Mouse (Mus musculus) hindbrain, embryonic 11.5 days (tissue): ENCODE results near the gene Sesn2. TPM values are rescaled to one million over a fixed set of nuclear protein-coding genes. Genes with fewer than 3 reads are reported as not detected.
A peak's percentile ranks its signal among the peaks of the same experiment; 100 is the strongest.

Source experiments
- ATAC-seq: fragments of 200-750 bp; cut with Nextera tagmentation; 2 replicates; pipeline ENCODE4 v1.8.0; 2017; ENCODE audit warnings: mild to moderate bottlenecking, moderate TSS enrichment, moderate library complexity; ENCODE audit not compliant: low FRiP score
- DNase-seq: peaks from one replicate; pipeline ENCODE4 v3.0.0-alpha.2; 2015; ENCODE audit warnings: low spot score
- H3K27ac ChIP-seq: fragments of 300-500 bp; sonication (generic); 2 replicates; pipeline ENCODE4 v1.5.1; 2014; ENCODE audit warnings: mild to moderate bottlenecking, low read depth, low read length
- H3K27me3 ChIP-seq: fragments of 300-500 bp; sonication (generic); 2 replicates; pipeline ENCODE4 v1.6.1; 2014; ENCODE audit warnings: mild to moderate bottlenecking, low read length, moderate library complexity, mixed read lengths; ENCODE audit not compliant: control insufficient read depth, insufficient read depth
- H3K36me3 ChIP-seq: fragments of 300-500 bp; sonication (generic); 2 replicates; pipeline ENCODE4 v1.6.1; 2014; ENCODE audit warnings: mild to moderate bottlenecking, low read length, moderate library complexity, mixed read lengths; ENCODE audit not compliant: control insufficient read depth, insufficient read depth
- H3K4me1 ChIP-seq: fragments of 300-500 bp; sonication (generic); replicated peaks from 2 replicates; pipeline ENCODE4 v1.6.1; 2014; ENCODE audit warnings: low read length, mixed read lengths; ENCODE audit not compliant: control insufficient read depth, insufficient read depth
- H3K4me2 ChIP-seq: fragments of 300-500 bp; sonication (generic); replicated peaks from 2 replicates; pipeline ENCODE4 v1.6.1; 2014; ENCODE audit warnings: mild to moderate bottlenecking, low read depth, low read length
- H3K4me3 ChIP-seq: fragments of 300-500 bp; sonication (generic); 2 replicates; pipeline ENCODE4 v1.5.1; 2014; ENCODE audit warnings: low read depth, low read length
- H3K9ac ChIP-seq: fragments of 300-500 bp; sonication (generic); 2 replicates; pipeline ENCODE4 v1.6.1; 2014; ENCODE audit warnings: low read depth, low read length
- H3K9me3 ChIP-seq: fragments of 300-500 bp; sonication (generic); 2 replicates; pipeline ENCODE4 v1.6.1; 2016; ENCODE audit warnings: low read length; ENCODE audit not compliant: control insufficient read depth
- WGBS: fragments of 180-500 bp; shearing (Covaris S2); extraction: QIAGEN DNeasy Blood & Tissue Kit; methylation state at CpG from one replicate; pipeline ENCODE4 v1.1.7; 2014; 5-methylcytosine and 5-hydroxymethylcytosine counted together
- polyA plus RNA-seq: library from polyadenylated mRNA; unstranded; fragments of >200 nt; fragmentation: Nextera tagmentation; extraction: Ambion mirVana; gene quantifications from 2 replicates; pipeline ENCODE4 v1.2.1, GENCODE M21; 2014

Gene Sesn2
- polyA plus RNA-seq, 1 experiment from 2014 or later: 7.4 TPM

DNA sequence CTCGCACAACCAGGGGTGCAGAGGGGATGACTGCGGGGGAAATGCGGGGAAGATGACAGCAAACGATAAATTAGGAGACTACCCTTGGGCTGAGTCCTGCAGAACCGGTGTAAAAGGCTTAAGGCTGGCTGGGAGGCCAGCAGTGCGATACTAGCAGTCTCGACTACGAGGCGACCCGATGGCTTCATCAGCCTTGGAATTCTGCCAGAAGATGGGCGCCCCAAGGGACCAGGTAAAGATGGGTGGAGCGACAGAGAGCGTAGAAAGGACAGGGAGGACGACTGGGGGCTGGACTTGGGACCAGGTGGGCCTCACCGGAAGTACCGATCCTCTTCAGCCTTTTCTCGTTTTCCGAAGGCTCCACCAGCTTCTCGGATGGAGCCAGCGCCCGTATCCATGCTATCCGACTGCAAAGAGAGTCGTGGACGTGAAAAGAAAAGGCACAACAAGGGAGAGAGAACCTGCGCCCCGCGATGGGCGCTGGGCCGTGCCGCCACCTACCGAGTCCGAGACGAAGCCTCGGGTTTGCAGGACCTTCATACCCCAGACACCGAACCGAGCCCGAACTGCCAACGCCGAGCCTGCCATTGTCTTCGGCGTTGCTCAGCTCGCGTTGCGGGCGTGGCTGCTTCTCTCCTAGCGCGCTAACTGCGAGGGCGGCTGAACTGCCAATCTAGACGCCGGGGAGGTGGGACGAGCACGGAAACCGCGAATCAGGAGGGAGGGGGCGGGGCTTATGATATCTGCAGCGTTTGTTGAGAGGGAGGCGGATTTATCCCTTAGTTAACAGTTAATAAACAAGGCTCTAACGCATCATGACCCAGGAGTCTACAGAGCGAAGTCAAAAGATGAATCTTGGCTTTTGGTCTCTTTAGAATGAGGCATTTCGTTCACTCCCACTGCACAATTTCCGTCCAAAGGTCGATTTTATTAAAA is 22.9 kb upstream of the Sesn2 start, which contains the start of gene Atpif1:
Gene Atpif1, minus strand, starts transcription at position 679 of the 936 bp plus-strand sequence.
- peak within 1 kb of the TSS; percentile 68 for H3K4me3 ChIP-seq
- peak within 1 kb of the TSS; percentile 93 for H3K9ac ChIP-seq
- peaks cover 7% of the 10 kb centered on the region for H3K36me3 ChIP-seq
- ATAC-seq (peak; percentile 88), DNase-seq (peak; percentile 95)
- H3K27me3 ChIP-seq: no peaks in the 10 kb centered on the region
- WGBS: under 1% methylated on average over 63 of the region's 63 CpGs
- H3K9me3 ChIP-seq: no peaks in the 10 kb centered on the region
- H3K27ac ChIP-seq: peak within 1 kb of the TSS; percentile 86
- peaks cover 3% of the 10 kb centered on the region; the same call in 1 of the 2 replicates for H3K4me1 ChIP-seq
- H3K4me2 ChIP-seq: peak within 1 kb of the TSS; percentile 77

- peaks cover 7% of the 10 kb centered on the region for H3K36me3 ChIP-seq
- H3K27ac ChIP-seq: peak overlapping the region; percentile 86; the same call in 1 of the 2 replicates
- peaks cover 3% of the 10 kb centered on the region; the same call in 1 of the 2 replicates for H3K4me1 ChIP-seq
- H3K4me3 ChIP-seq: peak overlapping the region; percentile 68
- no peaks in the 10 kb centered on the region for H3K27me3 ChIP-seq
- H3K4me2 ChIP-seq: peak overlapping the region; percentile 77
- DNase-seq (peak; percentile 32), ATAC-seq (no peak)
- peak overlapping the region; percentile 93 for H3K9ac ChIP-seq
- 48% methylated on average over 5 of the region's 5 CpGs for WGBS
- H3K9me3 ChIP-seq: no peaks in the 10 kb centered on the region
These were observed 22.2 kb upstream of the Sesn2 start for GRCm38 (mm10) chr4:132532496-132532895.

DNA sequence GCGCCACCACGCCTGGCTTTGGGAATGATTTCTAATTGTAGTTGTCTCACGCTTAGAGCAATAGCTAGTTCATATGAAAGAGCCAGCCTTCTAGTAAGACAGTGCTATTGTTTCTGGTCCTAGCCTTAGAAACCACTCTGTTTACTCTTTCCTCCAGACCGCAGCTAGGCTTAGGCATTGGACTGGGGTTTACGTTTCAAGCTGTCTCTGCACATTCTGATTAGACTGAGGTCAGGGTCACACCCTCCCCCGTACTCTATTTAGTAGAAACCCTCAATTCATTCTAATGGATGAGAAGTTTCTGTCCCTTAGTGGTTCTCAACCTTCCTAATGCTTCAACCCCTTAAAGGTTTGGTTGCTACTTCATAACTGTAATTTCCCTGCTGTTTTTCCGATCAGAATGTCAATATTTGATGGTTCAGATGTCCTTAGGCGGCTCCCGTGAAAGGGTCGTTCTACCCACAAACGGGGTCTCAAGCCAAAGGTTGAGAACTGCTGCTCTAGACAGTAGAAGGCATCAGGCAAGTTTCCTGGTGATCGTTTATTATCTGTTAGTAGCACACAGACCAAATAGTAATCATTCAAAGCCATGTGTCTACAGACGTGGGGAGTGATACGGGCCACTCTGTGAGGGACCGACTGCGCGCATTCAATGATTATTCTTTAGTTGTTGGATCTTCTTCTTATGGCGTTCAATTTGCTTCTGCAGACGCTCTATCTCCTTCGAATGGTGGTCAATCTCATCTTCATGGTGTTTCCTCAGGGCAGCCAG is 19.9 kb upstream of the Sesn2 start:
- Histone ChIP-seq H3K9ac (no peak overlapping the region), H3K9me3 (no peaks in the 10 kb centered on the region), H3K27ac (no peak overlapping the region; the same call in 1 of the 2 replicates), H3K4me2 (no peak overlapping the region), H3K36me3 (peaks cover 7% of the 10 kb centered on the region), H3K4me1 (no peaks in the 10 kb centered on the region), H3K27me3 (no peaks in the 10 kb centered on the region), H3K4me3 (no peak overlapping the region)
- no peak for ATAC-seq
- DNase-seq: no peak
- whole genome bisulfite sequencing: 94% methylated on average over 20 of the region's 20 CpGs

DNA sequence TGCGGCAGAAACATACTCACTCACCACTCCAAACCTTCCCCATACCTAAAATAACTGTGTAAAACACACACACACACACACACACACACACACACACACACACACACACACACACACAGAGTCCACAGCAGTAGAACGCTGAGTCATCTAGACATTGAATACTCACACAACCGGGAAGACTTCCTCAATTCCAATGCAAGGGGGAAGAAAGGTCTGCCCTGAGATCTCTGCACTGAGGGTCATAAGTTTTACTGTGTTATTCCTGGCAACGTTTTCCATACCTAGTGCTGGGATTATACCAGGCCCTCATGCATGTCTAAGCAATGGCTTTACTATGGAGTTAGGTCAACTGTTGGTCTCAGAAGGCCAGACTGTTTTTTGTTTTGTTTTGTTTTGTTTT is 19.0 kb upstream of the Sesn2 start:
- Histone ChIP-seq H3K9ac (no peak overlapping the region), H3K36me3 (peaks cover 7% of the 10 kb centered on the region), H3K4me2 (no peak overlapping the region), H3K4me1 (no peaks in the 10 kb centered on the region), H3K27me3 (no peaks in the 10 kb centered on the region), H3K9me3 (no peaks in the 10 kb centered on the region), H3K27ac (no peak overlapping the region), H3K4me3 (no peak overlapping the region)
- ATAC-seq (no peak), DNase-seq (no peak)
- WGBS: 88% methylated on average over 4 of the region's 4 CpGs

GRCm38 (mm10) chr4:132527917-132528522 is 17.7 kb upstream of the Sesn2 start:
- H3K9me3 ChIP-seq: no peaks in the 10 kb centered on the region
- 92% methylated on average over 8 of the region's 8 CpGs for WGBS
- no peaks in the 10 kb centered on the region for H3K27me3 ChIP-seq
- H3K4me1 ChIP-seq: no peaks in the 10 kb centered on the region
- no peak overlapping the region for H3K9ac ChIP-seq
- no peak for ATAC-seq
- no peak for DNase-seq
- no peak overlapping the region for H3K27ac ChIP-seq
- peaks cover 7% of the 10 kb centered on the region for H3K36me3 ChIP-seq
- H3K4me3 ChIP-seq: no peak overlapping the region
- no peak overlapping the region for H3K4me2 ChIP-seq

DNA sequence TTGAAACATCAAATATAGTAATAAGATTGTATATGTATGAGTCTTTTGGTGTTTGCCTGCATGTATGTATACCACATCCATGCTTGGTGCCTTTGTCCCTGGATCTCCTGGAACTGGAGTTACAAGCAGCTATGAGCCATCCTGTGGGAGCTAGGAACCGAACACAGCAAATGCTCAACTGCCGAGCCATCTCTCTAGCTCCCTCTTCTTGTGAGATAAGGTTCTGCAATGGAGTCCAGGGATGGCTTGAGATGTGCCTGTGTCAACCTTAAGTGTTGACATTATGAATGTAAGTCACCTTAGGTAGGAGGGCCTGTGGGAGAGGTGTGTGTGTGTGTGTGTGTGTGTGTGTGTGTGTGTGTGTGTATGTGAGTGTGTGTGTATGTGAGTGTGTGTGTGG is 16.4 kb upstream of the Sesn2 start:
- ATAC-seq: no peak

DNA sequence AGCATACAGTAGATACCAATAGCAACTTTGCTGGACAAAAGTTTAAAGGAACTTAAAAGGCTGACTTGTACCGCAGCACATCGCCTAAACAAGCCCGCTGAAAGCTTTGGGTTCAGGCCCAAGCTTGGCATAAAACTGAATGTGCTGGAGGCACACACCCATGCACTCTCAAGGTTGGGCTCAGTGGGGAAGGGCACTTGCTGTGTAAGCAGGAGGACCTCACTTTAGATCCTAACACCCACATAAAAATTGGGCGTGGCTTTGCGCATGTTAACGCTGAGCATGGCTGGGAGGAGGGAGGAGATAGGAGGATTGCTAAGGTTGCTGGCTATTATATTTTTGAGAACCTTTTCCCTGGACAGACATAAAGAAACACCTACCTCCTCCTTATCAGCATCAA is 14.5 kb upstream of the Sesn2 start:
- Histone ChIP-seq H3K27me3 (no peaks in the 10 kb centered on the region), H3K4me2 (no peak overlapping the region), H3K27ac (no peak overlapping the region), H3K4me1 (no peaks in the 10 kb centered on the region), H3K36me3 (no peaks in the 10 kb centered on the region), H3K9me3 (no peaks in the 10 kb centered on the region), H3K4me3 (no peak overlapping the region), H3K9ac (no peak overlapping the region)
- DNase-seq: no peak
- ATAC-seq: no peak
- 52% methylated on average over 6 of the region's 6 CpGs for WGBS

More for the DNA sequence above, 16.4 kb upstream of the Sesn2 start:
- Histone ChIP-seq H3K9me3 (no peaks in the 10 kb centered on the region), H3K36me3 (peaks cover 7% of the 10 kb centered on the region), H3K4me2 (no peak overlapping the region), H3K27ac (no peak overlapping the region), H3K4me1 (no peaks in the 10 kb centered on the region), H3K9ac (no peak overlapping the region), H3K4me3 (no peak overlapping the region), H3K27me3 (no peaks in the 10 kb centered on the region)
- 63% methylated on average over 2 of the region's 2 CpGs for WGBS
- DNase-seq: no peak

DNA sequence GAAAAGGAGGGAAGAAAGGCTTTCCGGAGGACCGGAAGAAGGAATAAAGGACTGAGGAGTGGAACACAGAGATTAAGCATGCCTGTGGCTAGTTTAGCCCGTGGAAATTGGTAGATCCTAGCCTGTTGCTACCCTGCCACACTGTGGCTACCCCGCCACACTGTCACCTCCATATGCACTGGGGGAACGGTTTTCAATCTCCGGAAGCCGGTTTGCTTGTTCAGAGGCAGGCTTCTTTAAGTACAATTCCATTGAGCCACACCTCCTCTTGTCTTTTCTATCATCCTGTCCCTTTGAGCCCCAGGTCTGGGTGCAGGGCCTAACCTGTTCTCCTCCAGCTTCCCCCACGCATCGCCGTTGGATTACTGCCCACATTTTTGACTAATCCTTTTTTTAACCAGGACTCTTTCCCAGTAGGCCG is 14.0 kb upstream of the Sesn2 start:
- H3K27me3 ChIP-seq: no peaks in the 10 kb centered on the region
- H3K4me2 ChIP-seq: no peak overlapping the region
- no peak overlapping the region for H3K27ac ChIP-seq
- no peaks in the 10 kb centered on the region for H3K36me3 ChIP-seq
- DNase-seq (no peak), ATAC-seq (no peak)
- no peaks in the 10 kb centered on the region for H3K9me3 ChIP-seq
- WGBS: 23% methylated on average over 11 of the region's 11 CpGs
- H3K4me3 ChIP-seq: no peak overlapping the region
- H3K4me1 ChIP-seq: no peaks in the 10 kb centered on the region
- H3K9ac ChIP-seq: no peak overlapping the region
